ENCODE assay signal across 8 mouse cellular contexts in genomic region chr8:56550558-56551360, GRCm38 (mm10). TPM values are rescaled to one million over a fixed set of nuclear protein-coding genes. Genes with fewer than 3 reads are reported as not detected.
DNase-seq lines count a peak whose midpoint lies in the region; ATAC-seq and TF ChIP-seq lines count a peak whose summit lies in the region.

Gene Cep44, minus strand, starts transcription at chr8:56551047.
Gene Fbxo8, plus strand, starts transcription at chr8:56551090.

- ATAC-seq in kidney, embryonic 14.5 days (ENCODE audit: low FRiP score, low TSS enrichment), result peak; percentile 89
- peak; percentile 84 for ATAC-seq in limb, embryonic 15.5 days (ENCODE audit: insufficient number of reproducible peaks, low FRiP score, low TSS enrichment, low read depth)

- H3K4me3 ChIP-seq in bone marrow macrophage, adult 2 months (ENCODE audit: insufficient read depth, low read length), result peak within 1 kb of the TSS; percentile 69
- H3K4me3 ChIP-seq in embryonic fibroblast, embryonic 13.5 days (ENCODE audit: insufficient read depth, low read length), result peak within 1 kb of the TSS; percentile 88
- H3K4me3 ChIP-seq in kidney, embryonic 14.5 days (ENCODE audit: low read length), result peak within 1 kb of the TSS; percentile 85
- peak within 1 kb of the TSS; percentile 74 for H3K4me3 ChIP-seq in limb, embryonic 15.5 days

- peak within 1 kb of the TSS; percentile 66 for H3K4me2 ChIP-seq in kidney, embryonic 14.5 days (replicated peaks; ENCODE audit: low read depth, low read length)
- peak within 1 kb of the TSS; percentile 53 for H3K4me2 ChIP-seq in limb, embryonic 15.5 days

- H3K9ac ChIP-seq in kidney, embryonic 14.5 days (ENCODE audit: low read depth, low read length), result peak within 1 kb of the TSS; percentile 75
- peak within 1 kb of the TSS; percentile 62 for H3K9ac ChIP-seq in limb, embryonic 15.5 days

- no peaks in the 10 kb centered on the region for H3K9me3 ChIP-seq in kidney, embryonic 14.5 days (ENCODE audit: control insufficient read depth, low read length)
- no peaks in the 10 kb centered on the region for H3K9me3 ChIP-seq in limb, embryonic 15.5 days

- under 1% methylated on average over 53 of the region's 53 CpGs for WGBS in kidney, embryonic 14.5 days
- under 1% methylated on average over 53 of the region's 53 CpGs for WGBS in limb, embryonic 15.5 days

- TF ChIP-seq POLR2A in bone marrow macrophage, adult 2 months (IDR thresholded peaks at IDR 0.05; ENCODE audit: borderline replicate concordance, low read depth, low read length), result peak; percentile 30; the same call in 1 of the 2 replicates
- 0 out of 2 replicates have a peak, but pooled peaks have one; percentile 36 for TF ChIP-seq POLR2A in embryonic fibroblast, embryonic 13.5 days (IDR thresholded peaks at IDR 0.05; ENCODE audit: low read depth, low read length)

- peak; percentile 91 for DNase-seq in A20 (ENCODE audit: low read depth, low spot score)
- peak; percentile 54 to 86 for DNase-seq in heart, adult 9 months (ENCODE audit: low spot score in 2 of 2)
- peak; percentile 48 to 71 for DNase-seq in monocyte, adult 2 months (ENCODE audit: low read depth in 1 of 2, low spot score in 2 of 2)
- peak; percentile 76 to 83 for DNase-seq in spleen, postnatal 36 days (ENCODE audit: low spot score in 2 of 2)

- no peaks in the 10 kb centered on the region; the same call in 1 of the 2 replicates for H3K36me3 ChIP-seq in kidney, embryonic 14.5 days (ENCODE audit: control insufficient read depth, insufficient read depth, low read length)
- H3K36me3 ChIP-seq in limb, embryonic 15.5 days, result no peaks in the 10 kb centered on the region; the same call in 1 of the 2 replicates

- no peak for TF ChIP-seq CTCF in bone marrow macrophage, adult 2 months (IDR thresholded peaks at IDR 0.05; ENCODE audit: low read depth, low read length)
- TF ChIP-seq CTCF in embryonic fibroblast, embryonic 13.5 days (IDR thresholded peaks at IDR 0.05; ENCODE audit: borderline replicate concordance, insufficient read depth, low read length), result no peak

- H3K27me3 ChIP-seq in kidney, embryonic 14.5 days (ENCODE audit: control insufficient read depth, insufficient read depth, low read length), result no peaks in the 10 kb centered on the region
- no peaks in the 10 kb centered on the region for H3K27me3 ChIP-seq in limb, embryonic 15.5 days

- peaks cover 15% of the 10 kb centered on the region for H3K4me1 ChIP-seq in bone marrow macrophage, adult 2 months (ENCODE audit: control insufficient read depth, insufficient read depth, low read length)
- no peaks in the 10 kb centered on the region; the same call in 1 of the 2 replicates for H3K4me1 ChIP-seq in embryonic fibroblast, embryonic 13.5 days (ENCODE audit: control insufficient read depth, insufficient read depth, low read length)
- H3K4me1 ChIP-seq in kidney, embryonic 14.5 days (ENCODE audit: control insufficient read depth, insufficient read depth, low read length), result peaks cover 8% of the 10 kb centered on the region; the same call in 1 of the 2 replicates
- H3K4me1 ChIP-seq in limb, embryonic 15.5 days, result peaks cover 11% of the 10 kb centered on the region

- H3K27ac ChIP-seq in bone marrow macrophage, adult 2 months (ENCODE audit: insufficient read depth, low read depth, low read length), result peak within 1 kb of the TSS; percentile 59
- H3K27ac ChIP-seq in embryonic fibroblast, embryonic 13.5 days (ENCODE audit: insufficient read depth, low read length), result peak within 1 kb of the TSS; percentile 53
- peak within 1 kb of the TSS; percentile 79 for H3K27ac ChIP-seq in kidney, embryonic 14.5 days (ENCODE audit: low read depth, low read length)
- peak within 1 kb of the TSS; percentile 93 for H3K27ac ChIP-seq in limb, embryonic 15.5 days

RNA-seq across cellular contexts. Expression of gene Cep44, which starts in this region (rescaled TPM):
- polyA plus RNA-seq in bone marrow macrophage, adult 2 months (2012; ENCODE audit: insufficient read depth, insufficient read length, missing spikeins), result 20.4 and 25.2 TPM in 2 replicates
- polyA plus RNA-seq in embryonic fibroblast, embryonic 13.5 days (2011; ENCODE audit: insufficient read length, low read depth, missing spikeins), result 23.0 and 28.4 TPM in 2 replicates
- 41.3 and 43.5 TPM in 2 replicates for polyA plus RNA-seq in kidney, embryonic 14.5 days (2014; fragmentation: Nextera tagmentation; extraction: Ambion mirVana)
- 28.7 and 31.7 TPM in 2 replicates for polyA plus RNA-seq in limb, embryonic 15.5 days (2015; fragmentation: Nextera tagmentation; extraction: Ambion mirVana)

RNA-seq across cellular contexts. Expression of gene Fbxo8, which starts in this region (rescaled TPM):
- polyA plus RNA-seq in bone marrow macrophage, adult 2 months (2012; ENCODE audit: insufficient read depth, insufficient read length, missing spikeins), result 36.0 and 36.7 TPM in 2 replicates
- polyA plus RNA-seq in embryonic fibroblast, embryonic 13.5 days (2011; ENCODE audit: insufficient read length, low read depth, missing spikeins), result 28.7 and 32.8 TPM in 2 replicates
- 37.8 and 46.2 TPM in 2 replicates for polyA plus RNA-seq in kidney, embryonic 14.5 days (2014; fragmentation: Nextera tagmentation; extraction: Ambion mirVana)
- polyA plus RNA-seq in limb, embryonic 15.5 days (2015; fragmentation: Nextera tagmentation; extraction: Ambion mirVana), result 42.7 and 43.9 TPM in 2 replicates

Comparison
In these comparisons a context has a peak if more than half of its experiments do, and no peak if none do; other contexts are left out.
1. Peak in every context shown above with its lines: DNase-seq, ATAC-seq, H3K4me3 ChIP-seq and H3K27ac ChIP-seq.